Mouse (Mus musculus): Measurements from ENCODE around the gene Tbc1d22a.

The Tbc1d22a gene

DNA sequence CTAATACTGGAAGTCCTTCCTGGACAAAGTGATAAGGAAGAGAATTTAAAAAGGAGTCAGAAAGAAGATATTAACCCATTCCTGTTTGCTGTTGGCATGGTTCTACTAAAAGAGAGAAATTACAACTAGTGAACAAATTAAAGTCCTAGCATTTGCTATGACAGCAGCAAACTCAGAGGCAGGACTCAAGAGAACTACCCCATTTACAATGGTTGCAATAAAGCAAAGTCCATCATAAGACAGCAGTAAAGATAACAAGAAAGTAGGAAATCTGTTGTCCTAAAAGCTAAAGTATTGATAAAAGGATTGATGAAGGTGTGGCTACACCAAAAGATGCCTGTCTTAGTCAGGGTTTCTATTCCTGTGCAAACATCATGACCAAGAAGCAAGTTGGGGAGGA is 286.3 kb downstream of the Tbc1d22a start:
- no peak for DNase-seq (ENCODE audit: low spot score in 2 of 2)

DNA sequence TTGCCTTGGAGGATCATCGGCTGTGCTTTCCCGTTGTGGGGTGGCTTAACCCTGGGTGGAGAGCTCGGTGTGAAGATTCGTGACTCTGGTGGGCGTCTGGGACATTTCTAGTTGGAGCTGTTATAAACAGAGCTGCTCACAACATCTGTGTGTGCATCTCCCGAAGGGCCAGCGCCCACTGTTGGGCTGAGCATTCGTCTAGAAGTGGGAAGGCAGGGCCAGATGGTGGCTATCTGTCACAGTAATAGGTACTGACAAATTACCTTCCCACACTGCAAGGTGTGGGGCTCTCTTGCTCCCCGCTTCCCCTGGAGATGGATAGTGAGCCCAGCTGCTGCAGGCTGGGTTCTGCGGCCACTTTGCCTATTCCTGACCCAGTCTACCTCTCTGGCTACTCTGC is 289.2 kb downstream of the Tbc1d22a start:
- no peak for DNase-seq (ENCODE audit: low spot score in 2 of 2)

DNA sequence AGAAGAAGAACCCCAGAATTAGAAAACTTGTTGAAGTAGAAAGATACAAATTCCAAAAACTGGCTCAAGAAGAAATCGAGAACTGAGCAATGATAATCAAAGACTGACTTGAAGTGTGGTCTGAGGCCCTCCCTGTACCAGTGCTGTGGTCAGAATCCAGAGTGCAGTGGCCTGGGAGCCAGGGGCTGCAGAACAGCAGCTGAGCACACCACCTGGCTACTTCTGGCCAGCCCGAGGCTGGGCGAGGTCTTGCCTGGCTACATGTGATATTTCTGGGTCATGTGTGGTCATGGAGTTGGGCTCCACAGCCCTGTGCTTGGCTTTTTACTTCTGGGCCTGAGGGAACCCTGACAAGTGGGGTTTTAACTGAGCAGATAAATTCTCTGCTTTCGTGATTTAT is 292.4 kb downstream of the Tbc1d22a start:
- DNase-seq (ENCODE audit: low spot score in 2 of 2), result no peak

DNA sequence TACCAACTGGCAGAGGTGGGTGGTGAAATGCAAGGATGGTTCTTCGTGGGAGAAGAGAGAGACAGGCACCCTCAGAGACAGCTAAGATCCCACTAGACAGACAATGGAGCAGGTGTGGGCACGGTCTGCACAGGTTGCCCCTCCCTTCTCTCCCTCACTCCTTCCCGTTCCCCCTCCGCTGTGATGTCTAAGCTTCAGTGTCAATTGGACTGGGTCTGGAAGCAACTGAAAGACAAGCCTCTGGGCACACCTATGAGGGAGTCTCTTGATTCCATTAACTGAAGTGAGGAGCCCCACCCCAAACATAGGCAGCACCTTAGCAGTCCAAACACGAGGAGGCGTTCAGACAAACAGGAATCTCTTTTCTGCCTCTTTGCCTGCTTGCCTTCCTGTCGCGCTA is 293.3 kb downstream of the Tbc1d22a start:
- no peak for DNase-seq (ENCODE audit: low spot score in 2 of 2)

DNA sequence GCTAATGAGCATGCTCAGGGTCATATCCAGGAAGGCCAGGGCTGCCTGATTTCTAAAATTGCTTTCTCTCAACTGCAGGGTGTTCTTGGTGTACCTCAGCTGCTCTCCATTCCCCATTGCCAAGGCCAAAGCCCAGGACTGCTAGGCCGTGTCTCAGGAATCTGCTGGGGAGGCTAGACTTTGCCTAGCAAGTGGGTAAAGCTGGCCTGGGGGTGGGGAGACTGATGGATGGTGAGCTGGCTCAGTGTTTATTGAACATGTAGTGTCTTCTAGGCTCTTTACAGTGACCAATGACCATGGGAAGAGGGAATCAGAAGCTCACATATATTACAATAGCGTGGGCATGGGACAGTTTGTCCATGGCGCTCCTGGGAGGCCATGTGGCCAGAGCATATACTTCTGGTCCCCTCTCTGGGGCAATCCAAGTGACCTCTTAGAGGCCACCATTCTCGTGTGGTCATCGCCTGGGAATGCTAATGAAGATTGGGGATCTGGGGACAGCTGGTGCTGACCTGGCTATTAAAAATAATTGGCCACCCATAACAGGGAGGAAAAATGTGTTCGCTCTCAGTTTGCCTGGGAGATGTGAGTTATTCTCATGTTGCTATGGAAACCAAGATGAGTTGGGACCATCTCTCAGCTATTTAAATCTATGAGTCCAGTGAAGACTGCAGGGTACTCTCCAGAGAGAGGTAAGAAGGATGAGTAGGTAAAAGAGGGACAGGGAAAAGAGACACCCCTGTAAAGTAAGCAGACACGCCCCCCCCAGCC is 294.3 kb downstream of the Tbc1d22a start:
- no peak for DNase-seq (ENCODE audit: low spot score in 2 of 2)

DNA sequence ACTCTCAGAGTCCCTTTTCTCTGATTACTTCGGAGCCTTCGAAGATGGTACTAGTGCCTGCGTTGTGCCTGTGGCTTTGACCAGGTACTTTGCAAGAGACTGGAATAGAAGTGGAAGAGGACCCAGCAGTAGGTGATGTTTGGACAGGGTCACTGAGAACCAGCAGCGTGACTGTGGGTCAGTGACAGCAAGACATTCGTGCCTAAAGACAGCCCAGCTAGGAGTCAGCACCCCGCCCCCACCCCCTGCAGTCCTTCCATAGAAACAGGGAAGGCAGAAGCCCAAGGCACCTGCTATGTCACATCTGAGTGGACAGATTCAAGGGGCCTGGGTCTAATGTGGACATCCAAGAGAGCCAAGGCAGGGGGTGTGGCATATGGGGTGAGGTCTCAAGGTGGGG is 295.3 kb downstream of the Tbc1d22a start:
- DNase-seq (ENCODE audit: low spot score in 2 of 2), result no peak

DNA sequence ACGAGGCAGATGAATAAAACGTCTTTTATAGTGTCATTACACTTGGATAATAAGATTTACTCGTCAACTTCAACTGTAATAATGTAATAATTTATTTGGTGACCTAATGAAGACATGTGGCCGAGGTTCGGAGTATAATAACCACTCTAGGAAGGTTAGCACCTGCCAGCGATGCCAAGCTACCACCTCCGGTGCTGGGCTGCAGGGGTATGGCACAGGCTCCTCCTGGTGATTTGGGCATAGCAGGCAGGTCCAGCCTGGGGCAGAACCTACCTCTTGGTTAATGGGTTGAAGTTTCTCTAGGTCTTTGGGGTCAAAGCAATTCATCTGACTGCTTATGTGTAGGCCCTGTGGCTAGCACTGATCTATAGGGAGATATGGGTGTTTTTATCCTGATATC is 296.9 kb downstream of the Tbc1d22a start:
- no peak for DNase-seq (ENCODE audit: low spot score in 2 of 2)

DNA sequence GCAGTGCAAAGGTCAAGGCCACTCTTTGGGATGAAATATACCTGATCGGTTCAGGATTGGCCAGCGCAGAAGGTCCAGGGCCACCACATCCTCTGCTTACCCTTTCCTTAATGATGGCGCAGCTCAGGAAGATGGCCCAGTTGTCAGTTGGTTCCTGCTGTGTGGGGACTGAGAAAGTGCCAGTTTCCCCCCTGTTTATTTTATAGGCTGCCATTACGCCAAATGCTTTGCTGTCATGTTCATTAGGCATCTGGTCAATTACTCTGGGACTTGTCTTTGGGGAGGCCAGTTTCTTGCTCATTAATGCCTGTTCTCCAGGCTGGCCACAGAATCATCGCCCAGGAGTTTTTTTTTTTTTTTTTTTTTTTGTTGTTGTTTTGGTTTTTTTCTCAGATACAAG is 299.1 kb downstream of the Tbc1d22a start:
- no peak for DNase-seq (ENCODE audit: low spot score in 2 of 2)

DNA sequence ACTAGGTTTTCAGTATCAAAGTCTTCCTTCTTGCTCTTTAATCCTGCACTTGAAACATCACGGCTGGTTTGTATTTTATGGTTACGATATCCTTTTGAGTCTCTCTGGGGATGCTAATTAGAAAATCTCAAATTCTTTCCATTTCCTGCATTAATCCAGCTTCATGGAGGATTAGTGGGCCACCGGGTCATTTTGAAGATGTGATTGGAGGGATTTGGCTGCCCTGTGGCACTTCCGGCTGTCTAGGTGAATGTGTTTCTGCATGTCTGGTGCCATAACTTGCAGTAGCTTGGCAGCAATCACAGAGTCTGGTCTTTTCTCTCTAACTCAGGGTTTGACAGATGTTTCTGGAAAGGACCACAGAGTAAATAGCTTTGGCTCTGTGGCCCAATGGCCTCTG is 305.9 kb downstream of the Tbc1d22a start:
- DNase-seq (ENCODE audit: low spot score in 2 of 2), result no peak

DNA sequence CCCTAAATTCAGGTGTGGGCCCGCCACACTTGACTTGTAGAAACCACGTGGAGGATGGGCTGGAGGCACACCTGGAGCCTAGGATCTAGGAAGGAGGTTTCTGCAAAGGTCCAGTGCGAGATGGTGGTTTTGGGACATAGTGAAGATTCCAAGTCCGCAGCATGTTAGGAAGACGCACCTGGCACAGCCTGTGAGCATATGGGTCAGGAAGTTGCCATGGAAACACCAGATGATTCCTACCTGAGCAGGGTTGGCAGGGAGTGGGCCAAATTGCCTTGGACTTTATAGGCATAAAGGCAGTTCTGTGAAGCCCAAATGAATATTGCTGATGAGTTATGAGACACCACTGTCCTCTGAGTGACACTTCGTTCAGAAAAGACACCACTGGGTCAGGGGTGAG is 321.1 kb downstream of the Tbc1d22a start:
- DNase-seq (ENCODE audit: low spot score in 2 of 2), result no peak

DNA sequence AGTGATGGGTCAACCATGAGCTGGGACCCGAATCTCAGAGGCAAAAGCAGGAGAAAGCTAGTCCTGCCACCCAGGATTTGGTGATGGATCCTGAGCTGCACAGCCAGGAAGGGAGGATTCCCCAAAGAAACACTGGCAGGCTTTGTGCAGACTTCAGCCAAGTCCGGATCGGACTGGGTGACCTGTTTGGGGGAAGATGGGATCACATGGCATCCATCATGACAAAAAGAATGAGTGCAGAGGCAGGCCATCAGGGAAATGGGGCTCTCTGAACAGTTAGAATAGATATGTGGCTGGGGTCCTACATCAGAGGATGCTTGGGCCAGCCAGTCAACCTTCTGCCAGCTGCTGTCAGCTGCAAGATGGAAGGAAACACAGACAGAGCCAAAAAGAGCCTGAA is 328.1 kb downstream of the Tbc1d22a start:
- no peak for DNase-seq (ENCODE audit: low spot score in 2 of 2)

DNA sequence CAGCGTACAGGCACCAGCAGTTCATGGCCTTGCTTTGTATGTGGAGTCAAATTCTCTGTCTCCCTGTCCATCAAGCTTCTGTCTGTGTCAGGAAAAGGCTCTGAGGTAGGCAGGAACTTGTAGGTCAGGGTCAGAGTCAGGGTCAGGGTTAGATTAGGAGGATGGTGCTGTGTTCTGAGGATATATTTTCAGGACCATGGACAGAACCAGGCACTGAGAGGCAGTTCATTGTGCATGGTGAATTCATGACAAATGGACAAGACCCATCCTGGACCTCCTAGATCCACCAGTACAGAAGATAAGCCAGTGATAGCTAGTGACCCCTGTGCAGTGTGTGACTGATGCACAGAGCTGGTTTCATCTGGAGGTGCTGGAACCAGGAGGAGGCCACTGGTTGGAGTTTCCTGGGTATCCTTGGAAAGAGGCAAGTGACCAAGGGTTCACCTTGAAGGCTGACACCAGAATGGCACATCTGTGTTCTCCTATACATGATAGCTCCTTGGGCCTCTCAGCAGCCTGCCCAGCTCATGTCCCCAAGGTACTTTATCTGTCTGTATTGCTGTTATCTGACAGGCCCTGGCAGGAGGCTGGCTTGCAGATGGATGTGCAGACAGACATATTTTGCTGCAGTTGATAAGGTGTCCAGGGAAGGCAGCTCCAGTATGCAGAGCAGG is 330.0 kb downstream of the Tbc1d22a start:
- no peak for DNase-seq (ENCODE audit: low spot score in 2 of 2)
